ENCODE assay signal across 23 mouse cellular contexts in genomic region chr2:135886081-135886679, GRCm38 (mm10).
DNase-seq lines count a peak whose midpoint lies in the region; ATAC-seq lines count a peak whose summit lies in the region.
"Had no signal": no experiment of that assay in that cellular context is flagged by ENCODE, and none has a peak within 500 bp of the region (broad histone marks: within the 10 kb centered on the region; RNA-seq: fewer than 3 reads in every experiment).

No protein-coding gene starts in this region.

- no peaks in the 10 kb centered on the region for H3K36me3 ChIP-seq in liver, embryonic 12.5 days
- H3K36me3 ChIP-seq in liver, embryonic 13.5 days, result no peaks in the 10 kb centered on the region
- no peaks in the 10 kb centered on the region for H3K36me3 ChIP-seq in heart, embryonic 11.5 days (ENCODE audit: control insufficient read depth, insufficient read depth, low read length)
- H3K36me3 ChIP-seq: heart, embryonic 15.5 days; limb, embryonic 10.5 days; limb, embryonic 15.5 days; neural tube, embryonic 15.5 days; stomach, embryonic 15.5 days had no signal

- H3K27ac ChIP-seq in liver, embryonic 12.5 days, result no peak overlapping the region
- no peak overlapping the region for H3K27ac ChIP-seq in liver, embryonic 13.5 days
- H3K27ac ChIP-seq in heart, embryonic 11.5 days (ENCODE audit: low read depth, low read length), result no peak overlapping the region
- H3K27ac ChIP-seq: heart, embryonic 15.5 days; limb, embryonic 10.5 days; limb, embryonic 15.5 days; neural tube, embryonic 15.5 days had no signal

- H3K4me3 ChIP-seq in liver, embryonic 12.5 days, result no peak overlapping the region
- no peak overlapping the region for H3K4me3 ChIP-seq in liver, embryonic 13.5 days (replicated peaks)
- no peak overlapping the region for H3K4me3 ChIP-seq in heart, embryonic 11.5 days (ENCODE audit: low read depth, low read length)
- H3K4me3 ChIP-seq: erythroblast, embryonic 14.5 days; heart, embryonic 15.5 days; limb, embryonic 10.5 days; limb, embryonic 15.5 days; neural tube, embryonic 15.5 days; stomach, embryonic 15.5 days had no signal

- peak; percentile 55; the same call in 1 of the 2 replicates for ATAC-seq in liver, embryonic 12.5 days
- ATAC-seq in liver, embryonic 13.5 days (ENCODE audit: low read depth), result peak; percentile 43; the same call in 1 of the 2 replicates
- no peak for ATAC-seq in heart, embryonic 11.5 days (replicated peaks; ENCODE audit: insufficient number of reproducible peaks, low FRiP score, low TSS enrichment)
- ATAC-seq: forebrain, embryonic 16.5 days; hindbrain, embryonic 16.5 days had no signal

- DNase-seq in liver (no peak), MN1 (ENCODE audit: low spot score) (no peak)
- peak; percentile 12 for DNase-seq in T-cell, adult 2 months (ENCODE audit: low spot score)
- no peak for DNase-seq in liver, embryonic 13.5 days
- no peak for DNase-seq in frontal cortex, adult 2 months (ENCODE audit: extremely low spot score in 1 of 2, low spot score in 1 of 2)
- DNase-seq: adrenal gland, postnatal 10 days; gastrocnemius, postnatal 14 days; kidney, adult 9 months; layer of hippocampus, postnatal 36 days; lung, adult 2 months; midbrain, embryonic 14.5 days; right cerebral cortex, postnatal 25 days; thymus, postnatal 25 days had no signal

- H3K27me3 ChIP-seq in liver, embryonic 12.5 days (replicated peaks), result no peaks in the 10 kb centered on the region
- no peaks in the 10 kb centered on the region for H3K27me3 ChIP-seq in liver, embryonic 13.5 days
- H3K27me3 ChIP-seq in heart, embryonic 11.5 days (ENCODE audit: control insufficient read depth, insufficient read depth, low read length), result no peaks in the 10 kb centered on the region
- H3K27me3 ChIP-seq: heart, embryonic 15.5 days; limb, embryonic 15.5 days; neural tube, embryonic 15.5 days; stomach, embryonic 15.5 days had no signal

- WGBS in liver, embryonic 12.5 days (ENCODE audit: insufficient replicate concordance), result 45% methylated on average over 9 of the region's 9 CpGs
- WGBS in liver, embryonic 13.5 days (ENCODE audit: insufficient replicate concordance), result 36% methylated on average over 9 of the region's 9 CpGs
- 64% methylated on average over 9 of the region's 9 CpGs for WGBS in heart, embryonic 11.5 days (ENCODE audit: insufficient replicate concordance)

- H3K4me1 ChIP-seq in liver, embryonic 12.5 days, result peaks cover 29% of the 10 kb centered on the region
- H3K4me1 ChIP-seq in liver, embryonic 13.5 days (replicated peaks), result peaks cover 22% of the 10 kb centered on the region
- H3K4me1 ChIP-seq in heart, embryonic 11.5 days (ENCODE audit: control insufficient read depth, insufficient read depth, low read length), result peaks cover 20% of the 10 kb centered on the region

- H3K4me2 ChIP-seq in liver, embryonic 12.5 days, result no peak overlapping the region
- no peak overlapping the region for H3K4me2 ChIP-seq in liver, embryonic 13.5 days
- no peak overlapping the region for H3K4me2 ChIP-seq in heart, embryonic 11.5 days
- H3K4me2 ChIP-seq: heart, embryonic 15.5 days; limb, embryonic 15.5 days; neural tube, embryonic 15.5 days; stomach, embryonic 15.5 days had no signal

- H3K9ac ChIP-seq in liver, embryonic 12.5 days, result no peak overlapping the region
- no peak overlapping the region for H3K9ac ChIP-seq in liver, embryonic 13.5 days
- no peak overlapping the region for H3K9ac ChIP-seq in heart, embryonic 11.5 days (ENCODE audit: low read depth, low read length)
- H3K9ac ChIP-seq: heart, embryonic 15.5 days; limb, embryonic 15.5 days; neural tube, embryonic 15.5 days; stomach, embryonic 15.5 days had no signal

- no peaks in the 10 kb centered on the region for H3K9me3 ChIP-seq in liver, embryonic 12.5 days (replicated peaks)
- no peaks in the 10 kb centered on the region for H3K9me3 ChIP-seq in liver, embryonic 13.5 days (replicated peaks)
- H3K9me3 ChIP-seq in heart, embryonic 11.5 days (replicated peaks; ENCODE audit: control insufficient read depth, low read length), result no peaks in the 10 kb centered on the region
- H3K9me3 ChIP-seq: heart, embryonic 15.5 days; limb, embryonic 10.5 days; limb, embryonic 15.5 days; neural tube, embryonic 15.5 days; stomach, embryonic 15.5 days had no signal
